Mouse (Mus musculus) lung, adult 2 months (tissue): ENCODE measurements around the gene Fam120a.

ENCODE experiments used
- CTCF ChIP-seq: fragments of 200-500 bp; IDR thresholded peaks from 2 replicates; pipeline ENCODE4 v1.5.1; 2011; ENCODE audit warnings: mild to moderate bottlenecking, low read length, control low read depth; ENCODE audit not compliant: insufficient read depth
- POLR2A ChIP-seq: fragments of 200-500 bp; IDR thresholded peaks from 2 replicates; pipeline ENCODE4 v1.6.1; 2011; ENCODE audit warnings: low read depth, mild to moderate bottlenecking, control low read depth, low read length, borderline replicate concordance; ENCODE audit errors: extremely low read depth

- TF ChIP-seq POLR2A: no peak
- TF ChIP-seq CTCF: no peak
Measured at GRCm38 (mm10) chr13:48973231-48973630, 5.4 kb upstream of the Fam120a start.
